Mouse (Mus musculus) NIH3T3 (cell line): ENCODE measurements around the gene Zdhhc19.
A peak's percentile ranks its signal among the peaks of the same experiment; 100 is the strongest.

Experiments used
- DNase-seq: peaks from one replicate; pipeline ENCODE4 v3.0.0-alpha.2; 2012; ENCODE audit warnings: low read depth

Gene Zdhhc19

DNA sequence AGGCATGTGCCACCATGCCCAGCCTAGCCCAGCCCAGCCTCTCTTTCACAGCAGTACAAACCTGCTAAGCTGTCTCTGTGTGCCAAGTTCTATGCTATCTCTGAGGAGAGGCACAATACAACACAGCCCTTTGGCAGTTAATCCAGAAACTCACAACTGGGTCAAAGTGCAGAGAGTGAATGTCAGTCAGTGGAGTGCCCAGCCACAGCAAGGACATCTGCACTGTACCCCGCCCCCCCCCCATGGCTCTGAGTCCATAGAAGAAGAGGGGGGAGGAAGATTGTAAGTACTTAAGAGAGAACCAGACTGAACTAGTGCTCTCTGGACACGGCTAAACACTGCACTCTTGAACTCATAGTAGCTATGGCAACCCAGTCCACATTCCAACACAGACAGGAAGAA is 55.3 kb downstream of the Zdhhc19 start:
- no peak for DNase-seq

GRCm38 (mm10) chr16:32555588-32555987 is 59.5 kb downstream of the Zdhhc19 start:
- no peak for DNase-seq

- no peak for DNase-seq
These were observed 63.4 kb downstream of the Zdhhc19 start for GRCm38 (mm10) chr16:32559493-32559892.

DNA sequence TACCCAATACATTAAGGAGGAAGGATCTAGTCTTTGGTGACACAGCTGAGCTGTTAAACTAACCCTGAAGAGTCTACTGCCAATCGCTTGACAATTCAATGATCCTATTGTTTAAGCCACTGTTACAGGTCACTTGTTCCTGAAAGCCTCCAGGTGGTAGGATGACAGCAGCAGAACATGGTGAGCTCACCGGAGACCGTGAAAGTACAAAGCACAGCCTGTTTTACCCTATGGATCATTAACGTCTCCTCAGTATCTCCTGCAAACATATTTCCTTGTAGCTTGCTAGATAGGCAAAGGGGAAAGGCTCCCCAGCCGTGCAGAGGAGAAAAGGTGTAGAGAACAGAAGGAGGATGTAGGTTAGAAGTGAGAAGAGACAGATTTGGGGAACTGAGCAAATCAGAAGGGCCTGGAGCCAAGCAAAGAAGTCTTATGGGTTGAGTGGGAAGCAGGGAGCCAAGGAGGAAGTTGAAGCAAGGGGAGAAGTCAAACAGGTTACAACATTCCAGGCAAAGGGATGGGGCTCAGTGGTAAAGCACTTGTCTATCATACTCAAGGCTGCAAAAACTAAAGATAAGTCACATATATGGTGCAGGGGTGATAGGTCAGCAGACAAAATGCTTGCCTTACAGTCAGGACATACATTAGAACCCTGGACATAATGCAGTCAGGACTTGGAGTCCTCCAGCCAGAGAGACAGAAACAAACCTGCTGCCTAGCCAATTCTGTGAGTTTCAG is 67.2 kb downstream of the Zdhhc19 start:
- DNase-seq, result no peak

- DNase-seq, result no peak
These were observed 71.2 kb downstream of the Zdhhc19 start for GRCm38 (mm10) chr16:32567282-32567681.

- DNase-seq, result peak; percentile 53
These were observed 72.3 kb downstream of the Zdhhc19 start for GRCm38 (mm10) chr16:32568401-32568800.

- no peak for DNase-seq
These were observed 74.0 kb downstream of the Zdhhc19 start for GRCm38 (mm10) chr16:32570042-32570441.

DNA sequence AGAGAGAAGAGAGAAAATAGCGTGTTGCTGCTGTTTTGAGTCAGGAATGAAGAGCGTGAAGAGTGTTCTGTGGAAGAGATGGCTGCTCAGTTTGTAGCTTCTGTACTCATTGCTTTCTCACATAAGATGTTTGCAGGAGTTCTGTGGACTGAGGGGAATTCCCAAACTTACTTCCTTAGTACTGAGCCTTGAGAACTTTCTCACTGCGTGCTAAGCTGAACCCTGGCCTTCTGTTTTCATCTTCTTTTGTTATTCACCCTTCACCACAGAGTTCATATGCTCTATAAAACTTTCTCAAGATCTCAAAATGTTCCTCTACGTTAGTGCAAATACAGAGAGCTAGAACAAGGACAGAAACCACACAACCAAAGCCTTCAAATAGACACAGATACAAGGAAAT is 76.5 kb downstream of the Zdhhc19 start:
- DNase-seq, result no peak

GRCm38 (mm10) chr16:32586482-32586881 is 90.4 kb downstream of the Zdhhc19 start:
- no peak for DNase-seq

DNA sequence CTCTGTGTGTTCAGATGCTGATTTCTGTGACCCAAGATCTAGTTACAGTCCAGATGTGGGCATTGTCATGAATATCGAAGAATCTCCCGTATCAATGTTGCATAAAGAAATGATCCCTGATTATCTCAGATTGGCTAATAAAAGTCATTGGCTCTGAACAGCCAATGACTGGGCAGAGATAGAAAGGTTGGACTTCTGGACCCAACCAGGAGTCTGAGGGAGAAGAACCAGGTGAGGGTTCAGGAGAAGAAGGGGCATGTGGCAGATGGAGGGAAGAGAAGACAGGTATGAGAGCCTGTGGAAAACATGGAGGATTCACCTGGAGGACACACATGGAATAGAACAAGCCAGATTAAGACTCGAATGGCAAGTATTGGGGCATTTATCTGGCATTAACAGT is 92.5 kb downstream of the Zdhhc19 start:
- DNase-seq, result no peak

DNA sequence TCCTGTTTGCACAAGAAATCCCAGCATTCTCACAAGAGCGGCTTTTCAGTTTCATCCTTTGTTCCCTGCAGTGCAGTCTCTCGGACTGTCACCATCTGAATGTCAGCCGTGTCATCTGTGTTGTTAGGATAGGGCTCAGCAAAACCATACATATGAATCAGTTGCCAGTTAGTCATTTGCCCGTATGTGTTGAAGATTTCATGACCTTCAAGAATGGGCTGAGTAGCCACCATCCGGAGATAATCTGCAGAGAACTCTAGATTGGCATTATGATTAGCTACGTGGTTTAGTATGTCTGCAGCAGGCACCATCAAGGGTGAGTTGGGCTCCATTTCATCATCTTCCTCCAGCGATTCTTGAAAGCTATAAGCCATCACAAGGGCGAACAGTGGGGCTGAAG is 95.5 kb downstream of the Zdhhc19 start:
- DNase-seq, result no peak

DNA sequence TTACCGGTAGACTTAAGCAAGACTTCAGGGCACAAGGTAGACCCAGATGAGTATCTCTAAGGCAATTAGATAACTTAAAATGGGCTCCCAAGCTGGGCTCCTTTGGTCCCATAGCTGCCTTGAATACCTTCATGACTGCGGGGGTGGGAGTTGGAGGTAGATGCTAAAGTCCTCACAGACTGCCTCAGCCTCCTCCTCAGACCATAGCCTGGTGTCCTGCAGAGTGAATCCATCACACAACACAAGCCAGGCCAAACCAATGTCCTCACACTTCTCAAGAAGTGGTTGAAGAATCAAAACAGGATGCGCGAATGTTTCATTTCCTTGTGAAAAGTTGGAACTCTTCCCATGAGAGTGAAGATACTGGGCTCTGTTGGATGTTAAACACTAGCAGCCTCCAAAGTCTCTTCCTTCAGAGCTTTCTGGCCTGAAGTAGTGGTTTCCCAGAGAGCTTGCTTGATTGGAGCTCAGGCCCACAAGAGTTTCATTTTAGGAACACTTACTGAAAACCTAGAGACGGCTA is 97.3 kb downstream of the Zdhhc19 start:
- no peak for DNase-seq

DNA sequence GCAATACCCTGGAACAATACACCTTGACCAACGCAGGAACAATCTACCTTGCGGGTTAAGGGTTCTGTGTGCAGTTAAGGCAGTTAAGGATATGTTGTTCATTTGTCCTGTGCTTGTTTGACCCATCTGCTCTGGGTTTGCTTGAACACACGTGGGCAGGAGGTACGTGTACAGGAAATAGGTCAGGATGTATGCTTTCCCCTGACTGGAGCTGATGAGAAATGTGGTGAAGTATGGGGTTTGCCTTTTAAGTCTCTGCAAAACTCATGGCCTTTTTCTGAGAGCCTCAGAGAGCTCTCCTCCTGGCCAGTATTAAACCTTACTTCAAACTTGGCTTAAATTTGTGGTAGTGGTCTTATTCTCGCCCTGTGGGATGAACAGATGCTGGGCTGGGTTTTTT is 97.9 kb downstream of the Zdhhc19 start:
- DNase-seq, result no peak

GRCm38 (mm10) chr16:32594701-32595100 is 98.6 kb downstream of the Zdhhc19 start:
- DNase-seq, result no peak

- no peak for DNase-seq
These were observed 99.2 kb downstream of the Zdhhc19 start for GRCm38 (mm10) chr16:32595142-32595855.

DNA sequence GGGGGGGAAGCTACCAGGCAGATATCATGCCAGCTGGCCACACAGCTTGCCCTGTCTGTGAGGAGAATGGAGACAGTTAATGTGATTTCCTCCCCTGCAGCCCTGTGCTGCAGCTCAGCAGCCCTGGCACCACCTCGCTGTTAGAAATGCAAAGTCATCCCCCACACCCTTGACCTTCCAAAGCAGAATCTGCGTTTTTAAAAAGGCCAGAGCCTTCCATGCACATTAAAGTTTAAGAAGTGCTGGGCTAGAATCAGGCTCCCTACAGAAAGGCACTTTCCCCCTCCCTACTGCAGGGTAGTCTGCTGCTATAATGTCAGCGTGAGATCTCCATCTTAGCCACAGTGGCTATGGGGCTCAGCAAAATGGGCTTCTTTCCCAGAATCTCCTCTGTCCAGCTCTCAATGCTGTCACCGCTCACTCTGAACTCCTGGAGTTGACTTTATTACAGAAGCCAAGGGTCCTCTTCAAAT is 101.9 kb downstream of the Zdhhc19 start:
- peak; percentile 71 for DNase-seq

GRCm38 (mm10) chr16:32599151-32599550 is 103.1 kb downstream of the Zdhhc19 start:
- DNase-seq, result no peak

DNA sequence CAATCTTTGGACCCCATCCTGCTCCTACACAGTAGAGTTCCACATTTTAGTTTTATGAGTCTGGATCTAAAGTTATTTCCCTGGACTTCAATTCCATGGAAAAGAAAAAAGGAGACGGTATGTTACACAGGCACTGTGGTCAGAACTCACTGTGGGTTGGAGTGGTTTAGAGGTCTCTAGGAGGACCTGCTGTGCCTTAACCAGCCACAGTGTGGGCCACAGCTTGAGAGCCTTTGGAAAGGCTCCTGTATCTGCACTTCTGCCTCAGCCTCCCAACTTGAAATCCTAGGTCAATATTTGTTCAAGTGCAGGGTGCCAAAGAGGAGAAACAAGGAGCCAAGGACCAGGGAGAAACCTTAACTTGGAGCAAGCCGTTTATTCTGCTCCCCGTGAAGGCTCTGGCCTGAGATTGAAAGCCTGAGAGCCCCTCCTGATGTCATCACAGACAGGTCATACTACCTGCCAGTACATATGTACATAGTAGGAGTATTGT is 106.2 kb downstream of the Zdhhc19 start:
- no peak for DNase-seq

GRCm38 (mm10) chr16:32607562-32608343 is 111.7 kb downstream of the Zdhhc19 start:
- DNase-seq, result no peak

GRCm38 (mm10) chr16:32608344-32608711 is 112.3 kb downstream of the Zdhhc19 start:
- no peak for DNase-seq

- peak; percentile 98 for DNase-seq
These were observed 112.8 kb downstream of the Zdhhc19 start, which contains the start of gene Tfrc for GRCm38 (mm10) chr16:32608712-32609400. Gene Tfrc, plus strand, starts transcription at chr16:32608920.

DNA sequence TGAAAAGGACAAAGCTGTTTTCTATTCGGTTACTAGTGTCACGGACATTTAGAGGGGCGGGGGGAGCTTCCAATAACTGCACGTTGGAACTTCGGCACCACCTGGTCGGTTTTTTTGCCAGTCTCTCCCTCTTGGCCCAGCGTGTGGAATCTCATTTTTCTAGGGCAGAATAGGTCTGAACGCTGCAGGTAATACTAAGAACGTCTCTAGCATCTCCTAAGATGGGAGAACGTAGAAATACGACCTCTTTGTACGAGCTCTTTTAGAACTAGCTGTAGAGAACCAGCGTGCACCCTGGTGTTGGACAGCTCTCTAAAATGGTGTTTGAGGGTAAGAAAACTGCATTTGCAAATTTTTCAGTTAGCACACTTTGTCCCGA is 113.3 kb downstream of the Zdhhc19 start:
- peak; percentile 59 for DNase-seq
